Mouse (Mus musculus): Measurements from ENCODE around the gene Ahcy.

- TF ChIP-seq CTCF (IDR thresholded peaks at IDR 0.05; ENCODE audit: low read depth) = no peak
- TF ChIP-seq EP300 (IDR thresholded peaks at IDR 0.05; ENCODE audit: low read depth) = no peak
Measured at GRCm38 (mm10) chr2:155050108-155050503, 24.2 kb downstream of the Ahcy start.
